Mouse (Mus musculus): ENCODE results near the gene Notch1.

Notch1 gene

GRCm38 (mm10) chr2:26516275-26516674 is at the start of gene Notch1:
Notch1 (minus strand) TSS chr2:26516663.
- no peak for DNase-seq (ENCODE audit: low spot score)

- DNase-seq (ENCODE audit: low spot score), result peak; percentile 82
These were observed 49.8 kb upstream of the Notch1 start for GRCm38 (mm10) chr2:26566221-26566620.

- peak; percentile 83 for DNase-seq (ENCODE audit: low spot score)
These were observed 45.0 kb upstream of the Notch1 start for GRCm38 (mm10) chr2:26561351-26562016.

GRCm38 (mm10) chr2:26560506-26560905 is 44.0 kb upstream of the Notch1 start:
- DNase-seq (ENCODE audit: low spot score), result no peak

- no peak for DNase-seq (ENCODE audit: low spot score)
These were observed 40.1 kb upstream of the Notch1 start for GRCm38 (mm10) chr2:26556535-26556993.

- DNase-seq (ENCODE audit: low spot score), result no peak
These were observed 38.6 kb upstream of the Notch1 start for GRCm38 (mm10) chr2:26555076-26555475.

- no peak for DNase-seq (ENCODE audit: low spot score)
These were observed 37.4 kb upstream of the Notch1 start for GRCm38 (mm10) chr2:26553904-26554303.

GRCm38 (mm10) chr2:26552066-26552465 is 35.6 kb upstream of the Notch1 start:
- no peak for DNase-seq (ENCODE audit: low spot score)

- DNase-seq (ENCODE audit: low spot score), result no peak
These were observed 35.0 kb upstream of the Notch1 start for GRCm38 (mm10) chr2:26551446-26551845.

GRCm38 (mm10) chr2:26550777-26551176 is 34.3 kb upstream of the Notch1 start:
- DNase-seq (ENCODE audit: low spot score), result no peak

GRCm38 (mm10) chr2:26550205-26550604 is 33.7 kb upstream of the Notch1 start:
- DNase-seq (ENCODE audit: low spot score), result no peak

- DNase-seq (ENCODE audit: low spot score), result no peak
These were observed 33.3 kb upstream of the Notch1 start for GRCm38 (mm10) chr2:26549801-26550200.

- DNase-seq (ENCODE audit: low spot score), result no peak
These were observed 31.0 kb upstream of the Notch1 start for GRCm38 (mm10) chr2:26547481-26547880.

- DNase-seq (ENCODE audit: low spot score), result no peak
These were observed 27.8 kb upstream of the Notch1 start for GRCm38 (mm10) chr2:26544265-26544664.

GRCm38 (mm10) chr2:26543768-26544167 is 27.3 kb upstream of the Notch1 start:
- DNase-seq (ENCODE audit: low spot score), result no peak

GRCm38 (mm10) chr2:26543155-26543554 is 26.7 kb upstream of the Notch1 start:
- DNase-seq (ENCODE audit: low spot score), result no peak

- DNase-seq (ENCODE audit: low spot score), result no peak
These were observed 24.9 kb upstream of the Notch1 start for GRCm38 (mm10) chr2:26541258-26541910.

GRCm38 (mm10) chr2:26540721-26541120 is 24.3 kb upstream of the Notch1 start:
- DNase-seq (ENCODE audit: low spot score), result no peak

GRCm38 (mm10) chr2:26539516-26539915 is 23.1 kb upstream of the Notch1 start:
- DNase-seq (ENCODE audit: low spot score), result no peak

- peak; percentile 53 for DNase-seq (ENCODE audit: low spot score)
These were observed 19.1 kb upstream of the Notch1 start for GRCm38 (mm10) chr2:26535517-26536045.

- DNase-seq (ENCODE audit: low spot score), result no peak
These were observed 18.2 kb upstream of the Notch1 start for GRCm38 (mm10) chr2:26534616-26535015.

- no peak for DNase-seq (ENCODE audit: low spot score)
These were observed 17.7 kb upstream of the Notch1 start for GRCm38 (mm10) chr2:26534161-26534560.

- peak; percentile 20 for DNase-seq (ENCODE audit: low spot score)
These were observed 16.8 kb upstream of the Notch1 start for GRCm38 (mm10) chr2:26533249-26533648.
